Mouse (Mus musculus) layer of hippocampus, postnatal 36 days (tissue): ENCODE measurements around the gene Raet1e. TPM values are rescaled to one million over a fixed set of nuclear protein-coding genes. Genes with fewer than 3 reads are reported as not detected.
"Not testable (repeated sequence)": the region's sequence is repeated elsewhere in the genome, so short reads cannot be mapped to it uniquely, and the experiment has no call there.

Experiments
- DNase-seq, 2 experiments: peaks; one replicate each; pipeline ENCODE4 v3.0.0; 2022
- total RNA-seq, 2 experiments: library from RNA; stranded (reverse); gene quantifications; 2 replicates each; pipeline ENCODE4 v1.2.3; 2021

Gene Raet1e
- total RNA-seq, 2 experiments from 2014 or later: not detected

DNA sequence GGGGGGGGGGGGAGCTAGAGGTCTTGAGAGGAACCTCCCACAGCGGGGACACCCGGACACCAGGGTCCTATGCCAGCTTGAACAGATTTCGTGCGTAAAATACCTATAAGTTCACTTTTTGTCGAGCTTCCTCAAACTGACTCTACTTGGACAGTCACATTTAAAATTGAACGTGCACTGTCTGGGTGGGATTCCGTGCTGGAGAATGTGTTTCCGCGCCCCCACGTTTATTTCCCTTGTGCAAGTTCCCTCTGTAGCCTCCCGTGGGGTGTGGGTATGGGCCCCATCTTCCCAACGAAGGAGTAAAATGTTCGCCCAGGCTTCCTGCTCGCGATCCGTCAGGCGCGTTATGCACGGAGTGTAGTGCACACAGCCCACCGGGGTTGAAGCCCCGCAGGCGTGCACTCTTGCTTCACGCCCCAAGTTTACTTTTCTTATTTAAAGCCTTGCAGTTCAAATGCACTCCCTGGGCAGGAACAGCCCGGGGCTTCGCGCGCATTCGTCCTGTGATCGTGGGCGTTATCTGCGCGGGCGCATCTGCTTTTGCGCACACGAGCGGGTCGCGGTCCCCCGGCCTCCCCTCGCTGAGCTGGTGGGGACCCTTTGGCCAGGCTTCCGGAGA, 115.4 kb downstream of the Raet1e start:
- DNase-seq: no peak

DNA sequence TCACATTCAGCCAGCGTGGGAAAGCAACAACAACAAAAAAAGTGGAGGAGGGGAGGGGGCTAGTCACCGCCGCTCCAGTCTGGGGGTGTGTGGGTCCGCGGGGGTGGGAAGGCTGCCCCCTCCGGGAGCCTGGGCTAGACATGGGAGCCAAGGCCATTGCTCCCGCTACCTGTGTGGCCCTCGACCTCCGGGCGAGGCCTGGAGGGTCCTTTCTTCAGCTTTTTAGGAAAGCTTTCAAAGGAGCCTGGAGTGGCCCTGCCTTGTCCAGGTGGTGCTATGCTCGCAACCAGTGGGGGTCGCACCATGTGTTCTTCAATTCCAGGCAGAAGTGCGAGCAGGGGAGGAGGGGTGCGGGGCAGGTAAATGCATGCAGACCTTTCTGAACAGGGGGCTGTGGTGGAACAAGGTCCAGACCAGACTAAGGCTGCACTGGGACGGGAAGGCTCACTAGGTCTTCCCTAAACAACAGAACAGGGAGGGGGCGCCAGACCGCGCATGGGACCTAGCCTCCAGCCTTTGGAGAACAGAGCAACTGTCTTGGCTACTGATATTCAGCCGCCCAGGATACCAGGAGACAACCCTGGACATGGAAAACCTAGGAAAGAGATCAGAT, 116.2 kb downstream of the Raet1e start:
- no peak for DNase-seq

DNA sequence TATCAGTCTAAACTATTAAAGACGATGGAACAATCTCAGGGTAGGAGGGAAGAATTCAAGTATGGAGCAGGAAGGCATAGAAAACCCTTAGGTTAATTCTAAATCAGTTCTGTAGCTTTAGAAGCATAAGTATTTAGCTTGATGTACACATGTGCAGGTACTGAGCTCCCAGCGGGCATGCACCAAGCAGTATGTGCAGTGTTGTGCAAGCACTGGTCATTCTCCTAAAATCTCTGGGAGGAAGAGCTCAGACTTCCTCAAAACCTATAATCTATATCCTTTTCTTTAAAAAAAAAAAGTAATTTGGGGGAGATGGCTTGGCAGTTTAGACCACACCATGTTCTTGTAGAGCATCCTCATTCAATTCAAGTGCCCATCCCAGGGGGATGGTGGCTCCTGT, 120.1 kb downstream of the Raet1e start:
- not testable (repeated sequence) for DNase-seq

DNA sequence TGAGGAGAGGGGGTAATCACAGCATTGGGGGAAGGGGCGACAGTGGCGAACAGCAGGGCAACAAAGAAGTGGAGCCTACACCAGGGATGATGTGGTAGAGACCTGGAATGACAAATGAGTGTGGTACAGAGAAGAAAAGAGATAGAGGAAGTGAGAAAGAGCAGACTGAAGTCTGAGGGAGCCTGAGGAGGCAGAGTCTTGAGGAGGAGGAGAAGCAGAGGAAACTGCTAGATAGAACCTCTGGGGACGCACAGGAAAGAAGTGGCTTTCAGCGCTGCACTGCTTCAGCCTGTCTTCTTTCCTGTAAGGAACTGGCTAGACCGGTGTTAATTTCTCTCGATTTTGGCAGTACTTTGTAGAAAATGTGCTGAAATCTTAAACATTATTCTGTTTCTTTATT, 124.4 kb downstream of the Raet1e start:
- no peak for DNase-seq

DNA sequence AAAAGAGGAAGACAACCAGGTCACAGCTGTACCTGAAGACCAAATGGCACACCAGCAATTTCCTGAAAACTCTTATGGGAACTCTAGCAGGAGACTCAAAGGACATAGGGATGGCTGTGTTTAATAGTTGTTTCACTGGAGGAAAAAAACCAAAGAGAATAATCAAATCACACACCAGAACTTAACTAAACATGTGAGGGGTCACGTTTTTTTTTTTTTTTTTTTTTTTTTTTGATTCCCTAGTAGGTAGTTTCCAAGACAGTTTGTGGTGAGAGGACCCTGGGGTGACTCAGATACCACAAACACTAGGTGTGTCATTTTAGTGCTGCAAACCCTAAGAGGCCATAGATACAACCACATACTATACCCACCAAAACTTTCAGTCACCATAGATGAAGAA, 137.3 kb downstream of the Raet1e start:
- DNase-seq: no peak

DNA sequence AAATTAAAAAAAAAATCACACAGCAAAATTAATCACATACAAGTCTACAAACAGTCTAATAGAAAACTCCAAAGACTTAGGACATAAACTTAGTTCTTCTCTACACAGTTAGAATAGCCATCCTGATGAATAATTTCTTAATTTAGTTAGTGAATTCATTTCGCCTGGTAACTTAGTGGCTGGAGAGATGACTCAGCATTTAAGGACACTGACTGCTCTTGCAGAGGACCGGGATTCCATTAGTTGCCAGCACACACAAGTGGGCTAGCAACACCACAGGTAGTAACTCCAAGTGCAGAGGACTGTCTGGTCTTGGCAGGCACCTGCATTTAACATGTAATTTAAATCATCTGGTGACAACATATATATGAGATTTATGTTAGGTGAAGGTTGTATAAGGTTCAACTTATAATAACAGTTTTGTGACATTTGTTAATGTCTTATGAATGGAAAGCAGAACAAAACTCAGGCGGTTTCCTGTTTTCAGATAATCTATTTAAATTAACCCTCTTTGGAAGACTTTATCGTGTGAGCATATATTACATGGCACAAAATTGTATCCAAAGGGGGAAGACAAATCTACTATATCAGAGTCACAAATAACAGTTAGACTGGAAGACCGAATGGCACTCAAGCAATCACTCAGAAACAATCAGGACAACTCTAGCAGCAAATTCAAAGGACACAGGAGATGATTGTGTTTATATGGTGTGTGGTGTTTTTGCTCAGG, 138.8 kb downstream of the Raet1e start:
- no peak for DNase-seq

DNA sequence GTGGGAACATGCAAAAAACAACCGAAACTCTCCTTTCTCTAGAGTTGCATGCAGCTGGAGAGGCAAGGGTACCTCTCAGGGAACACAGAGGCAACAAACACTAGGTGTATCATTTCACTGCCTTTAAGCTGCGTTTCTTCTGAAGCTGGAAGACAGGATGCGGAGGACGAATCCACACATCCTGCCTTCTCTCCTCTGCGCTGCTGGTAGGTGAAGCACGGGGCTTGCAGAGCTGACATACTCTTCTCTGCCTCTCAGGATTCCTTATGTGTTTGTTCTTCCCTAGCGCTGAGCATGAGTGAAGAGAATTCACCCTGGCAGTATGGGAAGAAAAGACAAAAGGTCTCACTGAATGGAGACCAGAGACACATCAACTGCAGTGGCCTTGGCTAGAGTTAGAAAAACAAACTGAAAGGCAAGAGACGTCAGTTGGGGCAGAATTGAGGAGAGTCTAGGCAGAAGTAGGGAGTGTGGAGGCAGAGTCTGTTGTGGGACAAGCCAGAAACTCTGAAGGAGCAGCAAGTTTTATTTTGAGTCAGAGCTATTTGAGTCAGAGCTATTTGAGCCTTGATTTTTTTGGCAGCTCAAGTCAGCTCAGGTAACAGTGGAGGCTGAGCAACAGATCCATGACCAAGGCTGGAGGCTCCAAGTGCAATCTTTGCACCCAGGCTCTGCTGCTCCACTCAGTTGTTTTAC, 139.5 kb downstream of the Raet1e start:
- no peak for DNase-seq

DNA sequence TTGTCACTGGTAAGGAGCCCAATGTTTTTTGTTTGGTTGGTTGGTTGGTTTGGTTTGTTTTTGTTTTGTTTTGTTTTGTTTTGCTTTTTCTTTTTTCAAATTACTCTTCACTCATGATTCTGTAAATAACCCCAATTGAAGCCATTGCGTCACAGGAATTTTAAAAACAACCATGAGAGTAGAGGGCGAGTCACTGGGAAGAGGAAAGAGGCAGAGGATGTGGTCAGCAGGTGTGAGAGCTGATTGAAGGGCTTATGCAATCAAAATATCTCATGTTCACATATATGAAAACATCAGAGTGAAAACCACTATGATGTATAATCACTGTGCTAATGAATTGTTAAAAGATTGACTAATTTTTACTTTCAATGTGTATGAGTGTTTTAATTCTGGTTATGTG, 141.0 kb downstream of the Raet1e start:
- no peak for DNase-seq

DNA sequence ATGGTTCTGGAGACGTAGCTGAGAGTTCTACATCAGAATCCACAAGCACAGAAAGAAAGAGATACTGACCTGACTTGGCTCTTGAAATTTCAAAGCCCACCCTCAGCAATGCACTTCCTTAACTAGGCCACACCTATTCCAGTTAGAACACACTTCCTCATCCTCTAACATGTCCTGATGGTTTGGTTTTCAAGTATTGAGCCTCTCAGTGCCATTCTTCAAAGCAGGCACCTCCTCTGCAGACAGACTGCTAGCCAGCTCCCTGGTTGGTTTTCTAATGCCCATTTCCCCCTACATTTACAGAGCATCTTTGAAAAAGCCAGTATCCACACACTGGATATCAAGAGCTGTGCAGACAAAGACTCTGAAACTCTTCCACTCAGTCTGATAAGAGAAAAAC, 143.3 kb downstream of the Raet1e start:
- no peak for DNase-seq

DNA sequence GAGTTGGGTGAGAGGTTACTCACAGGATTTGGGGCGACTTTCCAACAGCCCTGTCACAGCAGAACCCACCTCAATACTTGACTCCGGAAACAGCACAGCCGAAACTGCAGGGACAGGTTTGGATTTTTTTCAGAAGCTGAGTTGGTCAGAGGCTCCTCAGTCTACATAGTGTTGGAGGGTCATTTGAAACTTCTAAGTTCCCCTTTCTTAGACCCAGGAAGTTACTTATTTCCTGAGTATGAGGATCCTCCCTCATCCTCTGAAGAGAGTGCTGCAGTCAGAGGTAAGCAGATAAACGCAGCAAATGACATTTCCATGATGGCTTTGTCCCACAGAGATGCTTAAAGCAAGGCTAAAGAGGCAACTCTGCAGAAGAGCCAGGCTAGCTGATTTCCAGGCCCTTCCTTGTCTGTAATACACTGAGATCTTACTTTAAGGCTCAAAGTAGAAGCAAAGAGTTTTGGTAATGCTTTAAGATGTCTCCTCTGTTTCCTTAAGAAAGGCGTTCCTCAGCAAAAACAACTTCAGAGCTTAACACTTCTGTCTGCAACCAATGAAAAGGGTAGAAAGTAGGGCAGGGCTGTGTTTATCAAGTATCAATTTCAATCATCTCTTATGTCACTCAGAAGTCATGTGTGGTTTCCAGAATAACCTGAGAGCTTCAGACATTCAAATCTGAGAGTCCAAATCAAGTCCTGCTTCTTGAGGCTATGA, 144.1 kb downstream of the Raet1e start:
- DNase-seq: no peak

DNA sequence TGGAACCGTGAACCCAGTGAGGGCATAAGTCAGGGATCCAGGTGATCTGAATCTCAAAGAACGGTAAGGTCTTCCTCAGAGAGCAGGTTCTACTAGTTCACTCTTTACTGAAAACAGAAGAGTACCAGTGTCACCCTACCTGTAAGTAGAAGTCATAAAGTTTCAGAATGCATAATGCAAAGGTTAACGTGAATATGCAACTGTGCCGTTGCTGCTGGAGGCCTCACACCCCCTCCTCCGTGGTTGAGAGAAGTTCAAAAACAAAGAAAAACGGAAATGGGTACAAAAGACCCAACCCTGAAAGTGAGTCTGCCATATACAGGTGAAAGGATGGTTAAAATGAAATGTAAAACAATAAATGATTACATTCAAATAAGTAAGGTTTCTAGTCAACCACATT, 145.4 kb downstream of the Raet1e start:
- no peak for DNase-seq

DNA sequence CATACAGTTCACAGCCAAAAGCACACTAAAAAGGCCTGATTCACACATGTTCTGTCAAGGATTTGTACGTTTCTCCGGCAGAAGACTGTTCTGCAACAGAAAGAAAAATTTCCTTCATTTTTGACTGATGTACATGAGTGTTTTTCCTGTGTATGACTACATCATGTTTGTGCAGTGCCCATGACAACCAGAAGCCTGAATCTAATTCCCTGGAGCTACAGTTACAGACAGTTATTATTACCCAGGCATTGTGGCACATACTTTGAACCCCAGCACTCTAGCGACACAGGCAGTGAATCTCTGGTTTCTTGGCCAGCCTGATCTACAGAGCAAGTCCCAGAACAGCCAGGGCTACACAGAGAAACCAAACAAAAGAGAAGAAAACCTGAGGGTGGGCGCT, 147.4 kb downstream of the Raet1e start:
- no peak for DNase-seq

DNA sequence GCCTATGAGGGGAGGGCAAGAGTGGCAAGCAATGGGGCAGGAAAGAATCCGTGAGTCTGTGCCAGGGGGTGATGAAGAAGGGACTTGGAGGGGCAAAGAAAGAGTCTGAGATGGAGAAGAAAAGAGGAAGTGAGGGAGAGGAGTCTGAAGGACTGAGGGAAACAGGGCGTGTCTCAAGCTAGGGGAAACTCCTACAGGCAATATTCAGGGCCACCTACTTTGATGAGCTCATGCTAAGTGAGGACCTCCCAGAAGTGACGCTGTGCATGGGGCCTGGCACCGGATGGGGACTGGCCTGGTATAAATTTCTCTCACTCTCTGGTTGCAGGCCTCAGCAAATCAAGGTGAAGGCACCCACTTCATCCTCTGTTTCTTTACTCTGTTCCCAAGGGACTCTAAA, 148.1 kb downstream of the Raet1e start:
- DNase-seq: no peak

DNA sequence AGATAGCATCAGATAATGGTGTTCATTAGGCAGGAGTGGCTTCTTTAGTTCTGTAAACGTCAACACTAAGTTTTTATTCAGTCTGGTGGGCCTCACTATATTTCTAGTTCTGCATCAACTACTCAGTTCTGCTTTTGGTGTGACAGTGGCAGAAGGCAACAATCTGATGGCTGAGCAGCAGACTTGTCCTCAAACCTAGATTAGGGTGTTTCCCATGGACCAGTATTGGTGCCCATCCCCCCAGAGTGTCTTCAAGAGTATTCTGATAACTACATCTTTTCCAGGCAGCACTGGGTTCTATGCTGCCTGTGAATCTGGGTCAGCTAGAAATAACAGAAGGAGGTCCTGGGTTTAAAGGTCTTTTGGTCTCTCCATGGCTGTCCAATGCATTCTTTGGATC, 149.9 kb downstream of the Raet1e start:
- no peak for DNase-seq

DNA sequence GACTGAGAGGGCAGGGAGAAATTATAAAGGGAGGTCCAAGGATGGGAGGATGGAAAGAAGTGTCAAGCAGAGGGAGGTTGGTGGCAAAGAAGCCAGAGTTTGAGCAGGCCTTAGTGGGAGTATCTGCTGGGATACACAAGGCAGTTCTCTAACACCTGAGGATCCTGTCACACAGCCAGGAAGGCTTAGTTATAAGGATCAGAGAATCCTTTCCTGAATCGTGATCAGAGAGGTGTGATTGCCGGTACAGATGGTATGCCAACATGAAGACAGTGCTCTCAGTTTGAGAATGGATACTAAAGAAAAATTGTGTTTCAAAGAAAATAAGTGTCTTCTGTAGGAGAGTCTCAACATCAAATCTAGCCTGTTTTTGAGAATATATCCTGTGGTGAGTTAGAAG, 164.5 kb downstream of the Raet1e start:
- no peak for DNase-seq

DNA sequence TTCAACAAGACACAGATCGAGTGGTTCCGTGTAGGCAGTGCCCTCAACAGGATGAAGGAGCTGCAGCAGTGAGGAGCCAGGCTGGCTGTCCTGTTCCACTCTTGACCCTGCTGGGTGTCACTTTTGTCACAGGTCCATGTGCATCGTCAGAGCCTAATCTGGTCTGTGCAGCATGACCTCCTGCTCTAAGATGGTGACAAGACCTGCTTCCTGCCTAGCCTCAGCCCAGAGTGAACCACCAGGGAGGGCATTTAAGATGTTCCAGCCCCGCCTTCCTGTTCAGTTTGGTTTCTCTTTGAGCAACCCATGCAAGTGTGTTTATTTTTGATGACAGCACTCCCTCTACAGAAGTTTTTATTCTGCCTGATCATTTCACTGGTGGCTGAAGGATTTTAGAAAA, 187.4 kb downstream of the Raet1e start:
- not testable (repeated sequence) for DNase-seq

DNA sequence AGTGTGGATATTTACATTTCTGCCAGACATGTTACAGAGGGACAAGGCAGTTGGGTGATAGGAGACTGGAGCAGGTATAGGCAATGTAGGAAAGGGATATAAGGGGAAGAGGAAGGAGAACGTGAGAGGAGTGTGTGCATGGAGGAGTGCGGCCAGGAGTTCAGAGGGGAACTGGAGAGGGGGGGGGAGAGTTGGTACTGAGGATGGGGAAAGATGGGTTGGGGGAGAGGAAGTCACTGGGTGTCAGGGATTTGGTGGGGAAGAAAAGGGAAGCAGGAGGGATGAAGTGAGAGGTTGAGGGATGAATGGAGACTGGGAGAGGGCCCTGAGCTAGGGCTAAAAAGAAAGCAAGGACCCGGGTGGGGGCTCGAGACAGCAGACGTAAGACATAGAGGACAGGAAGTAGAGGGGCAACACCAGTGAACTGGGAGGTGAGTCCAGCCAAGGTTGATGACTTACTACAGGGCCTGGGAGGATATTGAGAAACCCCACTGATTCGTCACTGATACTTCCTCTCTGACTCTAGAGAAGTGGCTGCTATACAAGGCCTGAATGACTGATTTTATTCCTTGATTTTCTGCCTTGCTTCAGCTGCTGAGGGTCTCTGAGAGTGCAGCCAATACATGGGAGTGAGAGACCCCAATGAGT, 195.3 kb downstream of the Raet1e start:
- not testable (repeated sequence) for DNase-seq

DNA sequence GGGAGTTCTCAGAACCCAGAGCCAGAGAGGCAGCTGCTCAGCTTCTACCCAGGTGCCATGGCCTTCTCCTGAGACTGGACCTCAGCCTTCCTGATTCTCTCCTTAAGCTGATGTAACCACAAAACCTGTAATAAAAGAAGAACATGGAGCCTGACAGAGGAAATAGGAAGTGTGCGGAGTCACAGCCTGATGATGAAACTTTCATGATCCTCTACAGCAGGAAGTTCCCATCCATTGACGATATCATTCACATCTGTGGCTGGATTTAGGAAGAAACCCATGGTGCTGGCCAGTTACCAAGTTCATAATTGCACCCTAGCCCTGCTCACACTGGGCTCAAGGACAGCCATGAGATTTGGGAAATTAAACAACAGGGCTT, 195.8 kb downstream of the Raet1e start:
- DNase-seq: not testable (repeated sequence)

DNA sequence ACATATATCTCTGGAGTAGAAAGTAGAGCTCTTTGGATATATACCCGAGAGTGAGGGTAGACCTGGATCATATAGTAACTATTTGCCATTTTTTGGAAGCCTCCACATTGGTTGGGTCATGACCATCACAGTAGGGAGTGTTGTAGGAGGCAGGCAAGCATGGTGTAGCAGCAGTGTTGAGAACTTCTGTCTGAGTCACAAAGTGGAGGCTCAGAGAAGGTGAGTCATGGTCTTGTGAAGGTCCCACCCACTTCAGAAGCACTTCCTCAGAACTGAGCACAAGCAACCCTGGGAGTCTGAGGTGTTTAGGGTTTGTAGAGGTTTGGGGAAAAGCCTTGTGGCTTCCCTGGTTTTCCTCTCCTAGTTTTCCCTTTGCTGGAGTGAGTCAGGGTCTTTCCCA, 199.0 kb downstream of the Raet1e start:
- DNase-seq: not testable (repeated sequence)

DNA sequence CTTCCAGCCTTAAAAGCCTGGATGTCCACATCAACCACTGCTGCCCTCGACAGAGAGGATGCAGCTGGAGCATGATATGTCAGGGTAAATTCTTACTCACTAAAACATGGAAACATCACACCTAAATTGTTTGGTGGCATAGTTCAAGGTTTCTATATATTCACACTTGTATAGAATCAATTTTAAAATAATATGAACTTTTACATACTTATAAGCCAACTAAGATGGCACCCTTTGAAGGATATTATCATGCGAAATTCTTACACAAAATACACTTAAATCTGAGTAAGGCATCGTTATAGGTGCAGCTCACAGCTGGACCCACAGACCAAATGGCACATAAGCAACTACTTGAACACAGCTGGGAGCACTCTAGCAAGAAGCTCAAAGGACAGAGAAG, 201.9 kb downstream of the Raet1e start, which contains the start of gene Raet1d:
Gene Raet1d, plus strand, starts transcription at position 301 of the 400 bp plus-strand sequence.
- DNase-seq: not testable (repeated sequence)

DNA sequence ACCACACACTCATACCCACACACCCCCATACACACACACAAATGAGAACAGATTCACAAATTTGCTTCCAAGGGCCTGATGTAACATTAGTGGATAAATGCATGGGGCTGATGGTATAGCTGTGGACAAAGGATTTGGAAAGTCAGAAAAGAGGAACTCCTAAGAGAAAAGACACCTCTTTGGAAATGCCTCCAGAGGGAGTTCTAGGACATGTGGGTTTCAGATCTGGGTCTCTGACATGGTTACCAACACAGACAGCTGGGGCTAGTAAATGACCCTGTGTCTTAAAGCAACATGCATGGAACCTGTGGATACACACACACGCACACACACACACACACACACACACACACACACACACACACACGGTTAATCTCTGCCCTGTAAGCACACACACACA, 202.6 kb downstream of the Raet1e start:
- not testable (repeated sequence) for DNase-seq
